Mouse (Mus musculus) kidney, adult 2 months (tissue): ENCODE measurements around the gene Panx3.

ENCODE experiments used
- CTCF ChIP-seq: fragments of 200-500 bp; conservative IDR thresholded peaks from 2 replicates; pipeline ENCODE4 v1.5.1; 2011; ENCODE audit warnings: low read depth, mild to moderate bottlenecking, control low read depth, low read length, moderate library complexity, mixed read lengths; ENCODE audit not compliant: insufficient read depth, insufficient read length
- POLR2A ChIP-seq: fragments of 200-500 bp; IDR thresholded peaks from one replicate; pipeline ENCODE4 v1.6.1; 2011; ENCODE audit warnings: low read depth, low read length, control low read depth

- TF ChIP-seq POLR2A = no peak
- no peak for TF ChIP-seq CTCF
These were observed 44.5 kb downstream of the Panx3 start for GRCm38 (mm10) chr9:37624502-37624901.
